Mouse (Mus musculus): ENCODE data around the gene AI837181. TPM values are rescaled to one million over a fixed set of nuclear protein-coding genes. Genes with fewer than 3 reads are reported as not detected.

Gene AI837181
- total RNA-seq, 2 experiments from 2014 or later, result 11.1 to 34.7 TPM

- no peak for ATAC-seq (replicated peaks; ENCODE audit: low FRiP score, low TSS enrichment, poor library complexity, severe bottlenecking)
Observed at GRCm38 (mm10) chr19:5461411-5461810, 36.5 kb downstream of the AI837181 start.

GRCm38 (mm10) chr19:5463212-5463611 lies 38.3 kb downstream of the AI837181 start:
- ATAC-seq (replicated peaks; ENCODE audit: low FRiP score, low TSS enrichment, poor library complexity, severe bottlenecking), result no peak

- no peak for ATAC-seq (replicated peaks; ENCODE audit: low FRiP score, low TSS enrichment, poor library complexity, severe bottlenecking)
Observed at GRCm38 (mm10) chr19:5463791-5464562, 39.0 kb downstream of the AI837181 start.

GRCm38 (mm10) chr19:5465037-5465436 lies 40.1 kb downstream of the AI837181 start:
- ATAC-seq (replicated peaks; ENCODE audit: low FRiP score, low TSS enrichment, poor library complexity, severe bottlenecking), result no peak

GRCm38 (mm10) chr19:5466916-5467500 lies 42.1 kb downstream of the AI837181 start:
- ATAC-seq (replicated peaks; ENCODE audit: low FRiP score, low TSS enrichment, poor library complexity, severe bottlenecking), result no peak

GRCm38 (mm10) chr19:5468374-5468773 lies 43.4 kb downstream of the AI837181 start, which contains the start of gene Ctsw:
TSS of gene Ctsw (minus strand) at chr19:5468507.
- no peak for ATAC-seq (replicated peaks; ENCODE audit: low FRiP score, low TSS enrichment, poor library complexity, severe bottlenecking)

- no peak for ATAC-seq (replicated peaks; ENCODE audit: low FRiP score, low TSS enrichment, poor library complexity, severe bottlenecking)
Observed at GRCm38 (mm10) chr19:5471846-5472245, 46.9 kb downstream of the AI837181 start.

GRCm38 (mm10) chr19:5472857-5473256 lies 47.9 kb downstream of the AI837181 start:
- ATAC-seq (replicated peaks; ENCODE audit: low FRiP score, low TSS enrichment, poor library complexity, severe bottlenecking), result no peak

GRCm38 (mm10) chr19:5473720-5474119 lies 48.8 kb downstream of the AI837181 start, which contains the start of gene Efemp2:
TSS of gene Efemp2 (plus strand) at chr19:5473954.
- ATAC-seq (replicated peaks; ENCODE audit: low FRiP score, low TSS enrichment, poor library complexity, severe bottlenecking), result peak; percentile 45; the same call in 1 of the 2 replicates

- no peak for ATAC-seq (replicated peaks; ENCODE audit: low FRiP score, low TSS enrichment, poor library complexity, severe bottlenecking)
Observed at GRCm38 (mm10) chr19:5474281-5475068, 49.5 kb downstream of the AI837181 start.

- no peak for ATAC-seq (replicated peaks; ENCODE audit: low FRiP score, low TSS enrichment, poor library complexity, severe bottlenecking)
Observed at GRCm38 (mm10) chr19:5475069-5475714, 50.2 kb downstream of the AI837181 start.

Other genes with a start within 250 kb of the AI837181 start
- 44.9 and 52.2 TPM in 2 replicates for gene Pacs1, start 152.0 kb upstream of the AI837181 start, total RNA-seq (2014; fragmentation: Nextera tagmentation)
- gene Pacs1, start 152.0 kb upstream of the AI837181 start, total RNA-seq (2017), result 10.1 and 12.4 TPM in 2 replicates
- 181 and 235 TPM in 2 replicates for gene Sf3b2, start 129.7 kb upstream of the AI837181 start, total RNA-seq (2014; fragmentation: Nextera tagmentation)
- 274 and 277 TPM in 2 replicates for gene Sf3b2, start 129.7 kb upstream of the AI837181 start, total RNA-seq (2017)
- gene Gal3st3, start 126.8 kb upstream of the AI837181 start, total RNA-seq (2014; fragmentation: Nextera tagmentation), result not detected in 2 replicates
- gene Gal3st3, start 126.8 kb upstream of the AI837181 start, total RNA-seq (2017), result not detected in 2 replicates
- not detected in 2 replicates for gene Catsper1, start 89.4 kb upstream of the AI837181 start, total RNA-seq (2014; fragmentation: Nextera tagmentation)
- gene Catsper1, start 89.4 kb upstream of the AI837181 start, total RNA-seq (2017), result not detected in 2 replicates
- not detected in 2 replicates for gene Cst6, start 75.6 kb upstream of the AI837181 start, total RNA-seq (2014; fragmentation: Nextera tagmentation)
- gene Cst6, start 75.6 kb upstream of the AI837181 start, total RNA-seq (2017), result not detected in 2 replicates
- 50.1 and 56.4 TPM in 2 replicates for gene Eif1ad, start 58.4 kb upstream of the AI837181 start, total RNA-seq (2014; fragmentation: Nextera tagmentation)
- gene Eif1ad, start 58.4 kb upstream of the AI837181 start, total RNA-seq (2017), result 54.6 and 60.4 TPM in 2 replicates
- 502 and 521 TPM in 2 replicates for gene Banf1, start 58.0 kb upstream of the AI837181 start, total RNA-seq (2014; fragmentation: Nextera tagmentation)
- gene Banf1, start 58.0 kb upstream of the AI837181 start, total RNA-seq (2017), result 59.8 and 86.9 TPM in 2 replicates
- gene Sart1, start 36.4 kb upstream of the AI837181 start, total RNA-seq (2014; fragmentation: Nextera tagmentation), result 59.4 and 92.4 TPM in 2 replicates
- gene Sart1, start 36.4 kb upstream of the AI837181 start, total RNA-seq (2017), result 82.3 and 123 TPM in 2 replicates
- not detected in 2 replicates for gene Tsga10ip, start 22.6 kb upstream of the AI837181 start, total RNA-seq (2014; fragmentation: Nextera tagmentation)
- gene Tsga10ip, start 22.6 kb upstream of the AI837181 start, total RNA-seq (2017), result not detected in 2 replicates
- 167 and 178 TPM in 2 replicates for gene Drap1, start 165 bp upstream of the AI837181 start, total RNA-seq (2014; fragmentation: Nextera tagmentation)
- 102 and 143 TPM in 2 replicates for gene Drap1, start 165 bp upstream of the AI837181 start, total RNA-seq (2017)
- gene Fosl1, start 22.4 kb downstream of the AI837181 start, total RNA-seq (2014; fragmentation: Nextera tagmentation), result 0.66 and 1.1 TPM in 2 replicates
- 0.30 and 1.9 TPM in 2 replicates for gene Fosl1, start 22.4 kb downstream of the AI837181 start, total RNA-seq (2017)
- 2.6 and 2.9 TPM in 2 replicates for gene Ccdc85b, start 32.8 kb downstream of the AI837181 start, total RNA-seq (2014; fragmentation: Nextera tagmentation)
- 2.1 and 2.5 TPM in 2 replicates for gene Ccdc85b, start 32.8 kb downstream of the AI837181 start, total RNA-seq (2017)
- 54.4 and 96.5 TPM in 2 replicates for gene Fibp, start 35.5 kb downstream of the AI837181 start, total RNA-seq (2014; fragmentation: Nextera tagmentation)
- 40.7 and 51.8 TPM in 2 replicates for gene Fibp, start 35.5 kb downstream of the AI837181 start, total RNA-seq (2017)
- gene Ctsw, start 43.4 kb downstream of the AI837181 start, total RNA-seq (2014; fragmentation: Nextera tagmentation), result 4.9 and 10.5 TPM in 2 replicates
- 0.53 and 8.4 TPM in 2 replicates for gene Ctsw, start 43.4 kb downstream of the AI837181 start, total RNA-seq (2017)
- 2.3 TPM in 1 of 2 replicates, not detected in the other for gene Efemp2, start 48.8 kb downstream of the AI837181 start, total RNA-seq (2014; fragmentation: Nextera tagmentation)
- gene Efemp2, start 48.8 kb downstream of the AI837181 start, total RNA-seq (2017), result not detected in 2 replicates
- gene Mus81, start 63.3 kb downstream of the AI837181 start, total RNA-seq (2014; fragmentation: Nextera tagmentation), result 24.6 and 40.6 TPM in 2 replicates
- gene Mus81, start 63.3 kb downstream of the AI837181 start, total RNA-seq (2017), result 6.4 and 11.4 TPM in 2 replicates
- gene Cfl1, start 65.3 kb downstream of the AI837181 start, total RNA-seq (2014; fragmentation: Nextera tagmentation), result 862 and 969 TPM in 2 replicates
- gene Cfl1, start 65.3 kb downstream of the AI837181 start, total RNA-seq (2017), result 783 and 1,100 TPM in 2 replicates
- 1.6 and 4.6 TPM in 2 replicates for gene 1700020D05Rik, start 78.6 kb downstream of the AI837181 start, total RNA-seq (2014; fragmentation: Nextera tagmentation)
- 0.88 TPM in 1 of 2 replicates, not detected in the other for gene 1700020D05Rik, start 78.6 kb downstream of the AI837181 start, total RNA-seq (2017)
- 6.6 TPM in 2 replicates for gene Snx32, start 85.4 kb downstream of the AI837181 start, total RNA-seq (2014; fragmentation: Nextera tagmentation)
- gene Snx32, start 85.4 kb downstream of the AI837181 start, total RNA-seq (2017), result 0.61 and 4.6 TPM in 2 replicates
- gene Ovol1, start 135.5 kb downstream of the AI837181 start, total RNA-seq (2014; fragmentation: Nextera tagmentation), result not detected in 2 replicates
- gene Ovol1, start 135.5 kb downstream of the AI837181 start, total RNA-seq (2017), result not detected in 2 replicates
- gene Ap5b1, start 142.9 kb downstream of the AI837181 start, total RNA-seq (2014; fragmentation: Nextera tagmentation), result 4.0 and 5.5 TPM in 2 replicates
- gene Ap5b1, start 142.9 kb downstream of the AI837181 start, total RNA-seq (2017), result 1.4 and 4.3 TPM in 2 replicates
- gene Rnaseh2c, start 176.7 kb downstream of the AI837181 start, total RNA-seq (2014; fragmentation: Nextera tagmentation), result 173 and 247 TPM in 2 replicates
- 72.8 and 97.8 TPM in 2 replicates for gene Rnaseh2c, start 176.7 kb downstream of the AI837181 start, total RNA-seq (2017)
- gene Kat5, start 185.1 kb downstream of the AI837181 start, total RNA-seq (2014; fragmentation: Nextera tagmentation), result 46.2 and 55.6 TPM in 2 replicates
- 60.7 and 86.1 TPM in 2 replicates for gene Kat5, start 185.1 kb downstream of the AI837181 start, total RNA-seq (2017)
- gene Rela, start 212.3 kb downstream of the AI837181 start, total RNA-seq (2014; fragmentation: Nextera tagmentation), result 64.8 and 66.0 TPM in 2 replicates
- gene Rela, start 212.3 kb downstream of the AI837181 start, total RNA-seq (2017), result 36.1 and 49.7 TPM in 2 replicates
- gene Sipa1, start 238.6 kb downstream of the AI837181 start, total RNA-seq (2014; fragmentation: Nextera tagmentation), result 44.7 and 51.2 TPM in 2 replicates
- gene Sipa1, start 238.6 kb downstream of the AI837181 start, total RNA-seq (2017), result 16.4 and 16.5 TPM in 2 replicates